Mouse (Mus musculus) embryonic facial prominence, embryonic 14.5 days (tissue): ENCODE measurements around the gene BC024978. TPM values are rescaled to one million over a fixed set of nuclear protein-coding genes. Genes with fewer than 3 reads are reported as not detected.

ENCODE experiments used
- ATAC-seq: fragments of 200-750 bp; cut with Nextera tagmentation; 2 replicates; pipeline ENCODE4 v1.8.0; 2017; ENCODE audit warnings: low read depth, moderate number of reproducible peaks, moderate TSS enrichment
- DNase-seq: peaks from one replicate; pipeline ENCODE4 v3.0.0-alpha.2; 2015; ENCODE audit warnings: low spot score
- H3K27ac ChIP-seq: fragments of 300-500 bp; sonication (generic); replicated peaks from 2 replicates; pipeline ENCODE4 v1.5.1; 2014; ENCODE audit warnings: low read depth, mild to moderate bottlenecking, low read length, moderate library complexity
- H3K27me3 ChIP-seq: fragments of 300-500 bp; sonication (generic); replicated peaks from 2 replicates; pipeline ENCODE4 v1.6.1; 2014; ENCODE audit warnings: low read length; ENCODE audit not compliant: control insufficient read depth, insufficient read depth
- H3K36me3 ChIP-seq: fragments of 300-500 bp; sonication (generic); 2 replicates; pipeline ENCODE4 v1.6.1; 2014; ENCODE audit warnings: low read length, mixed read lengths; ENCODE audit not compliant: control insufficient read depth, insufficient read depth
- H3K4me1 ChIP-seq: fragments of 300-500 bp; sonication (generic); 2 replicates; pipeline ENCODE4 v1.6.1; 2014; ENCODE audit warnings: antibody characterized with exemption, low read length; ENCODE audit not compliant: control insufficient read depth, insufficient read depth
- H3K4me2 ChIP-seq: fragments of 300-500 bp; sonication (generic); 2 replicates; pipeline ENCODE4 v1.6.1; 2014; ENCODE audit warnings: low read depth, mild to moderate bottlenecking, low read length, moderate library complexity, mixed read lengths
- H3K4me3 ChIP-seq: fragments of 300-500 bp; sonication (generic); 2 replicates; pipeline ENCODE4 v1.5.1; 2014; ENCODE audit warnings: low read depth, mild to moderate bottlenecking, low read length
- H3K9ac ChIP-seq: fragments of 300-500 bp; sonication (generic); 2 replicates; pipeline ENCODE4 v1.6.1; 2014; ENCODE audit warnings: low read depth, mild to moderate bottlenecking, low read length, moderate library complexity, mixed read lengths
- H3K9me3 ChIP-seq: fragments of 300-500 bp; sonication (generic); 2 replicates; pipeline ENCODE4 v1.6.1; 2016; ENCODE audit warnings: low read length; ENCODE audit not compliant: control insufficient read depth
- whole genome bisulfite sequencing: fragments of 180-500 bp; shearing (Covaris S2); extraction: QIAGEN DNeasy Blood & Tissue Kit; methylation state at CpG from one replicate; pipeline ENCODE4 v1.1.7; 2014; 5-methylcytosine and 5-hydroxymethylcytosine counted together
- polyA plus RNA-seq: library from polyadenylated mRNA; unstranded; fragments of >200 nt; fragmentation: Nextera tagmentation; extraction: Ambion mirVana; gene quantifications from 2 replicates; pipeline ENCODE4 v1.2.1, GENCODE M21; 2014

Gene BC024978
- 3.0 and 3.6 TPM in 2 replicates for polyA plus RNA-seq

DNA sequence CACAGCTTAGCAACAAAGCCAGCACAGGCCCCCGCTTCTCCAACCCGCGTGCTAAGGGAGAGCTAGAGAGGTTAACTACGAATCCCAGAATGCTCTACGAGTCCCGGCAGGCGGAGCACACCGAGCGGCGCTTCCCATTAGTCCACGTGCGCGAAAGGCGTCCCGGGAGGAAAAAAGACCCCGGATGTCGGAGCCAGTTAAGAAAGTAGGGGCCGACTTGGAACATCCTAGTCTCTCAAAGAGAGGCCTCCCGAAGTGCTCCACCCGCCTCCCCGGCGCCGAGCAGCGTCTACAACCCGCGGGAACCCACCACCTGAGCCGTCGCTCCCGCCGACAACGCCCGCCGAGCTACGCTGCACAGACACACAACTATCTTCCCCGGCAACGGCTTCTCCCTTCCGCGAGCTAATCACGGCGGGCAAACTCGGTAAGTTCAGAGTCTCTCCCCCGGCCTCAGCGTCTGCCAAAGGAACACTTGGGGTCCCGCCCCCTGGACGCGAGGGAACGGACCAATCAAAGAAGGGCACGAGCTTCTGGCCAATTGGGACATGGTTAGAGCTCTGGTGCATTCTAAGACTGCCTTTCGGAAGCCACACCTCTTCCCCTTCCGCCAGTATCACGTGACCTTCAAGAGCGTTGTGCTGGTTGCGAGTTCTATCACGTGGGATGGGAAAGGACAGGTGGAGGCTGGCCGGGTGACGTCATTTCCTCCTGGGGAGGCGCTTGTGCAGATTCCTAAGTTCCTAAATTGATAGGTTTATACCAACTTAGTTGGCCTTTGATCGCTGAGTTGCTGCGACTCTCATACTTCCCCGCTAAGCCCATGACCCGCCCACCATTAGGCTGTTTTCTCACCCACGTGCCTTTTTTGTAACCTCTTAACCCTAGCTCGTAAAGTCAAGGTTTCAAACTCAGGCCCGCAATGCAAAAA, at the start of gene BC024978, which contains the start of gene Snrpa:
Gene BC024978 (plus strand): TSS at position 101 of the 931 bp plus-strand sequence.
Gene Snrpa (minus strand): TSS at position 591 of the 931 bp plus-strand sequence.
- Histone ChIP-seq H3K27me3 (no peaks in the 10 kb centered on the region), H3K4me3 (peak within 1 kb of the TSS; percentile 73), H3K4me1 (peaks cover 11% of the 10 kb centered on the region), H3K36me3 (peaks cover 39% of the 10 kb centered on the region), H3K9me3 (no peaks in the 10 kb centered on the region), H3K9ac (peak within 1 kb of the TSS; percentile 94), H3K4me2 (peak within 1 kb of the TSS; percentile 89), H3K27ac (peak within 1 kb of the TSS; percentile 99)
- WGBS: under 1% methylated on average over 62 of the region's 64 CpGs
- DNase-seq (peak; percentile 100), ATAC-seq (peak; percentile 98)

DNA sequence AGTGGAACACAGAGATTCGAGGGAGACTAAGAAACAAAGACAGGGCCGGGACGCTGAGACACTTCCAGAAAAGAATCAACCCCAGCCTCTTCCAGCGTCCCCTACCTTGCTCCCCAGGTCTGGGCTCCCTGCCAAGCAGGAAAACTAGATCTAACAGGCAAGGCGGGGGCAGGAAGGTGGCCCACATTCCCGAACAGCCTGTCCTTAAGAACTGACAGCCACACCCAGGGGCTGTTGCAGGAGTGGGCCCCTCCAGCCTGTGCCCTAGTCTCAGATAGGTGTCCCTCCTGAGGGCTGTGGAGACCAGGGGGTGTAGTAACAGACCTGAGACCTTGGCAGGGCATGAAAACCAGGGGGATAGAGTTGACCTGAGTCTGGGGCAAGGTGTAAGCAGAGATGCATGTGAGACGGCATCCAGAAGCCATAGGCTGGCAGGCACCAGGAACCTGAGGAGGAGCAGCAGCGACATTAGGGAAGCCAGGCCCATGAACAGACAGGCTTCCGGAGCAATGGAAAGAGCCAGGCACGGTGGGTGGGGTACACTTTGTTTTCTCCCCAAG, 42.3 kb upstream of the BC024978 start, which contains the start of gene Cyp2t4:
Gene Cyp2t4 (plus strand): TSS at position 510 of the 560 bp plus-strand sequence.
- no peak within 1 kb of the TSS for H3K9ac ChIP-seq
- peaks cover 13% of the 10 kb centered on the region for H3K36me3 ChIP-seq
- WGBS: 38% methylated on average over 9 of the region's 10 CpGs
- H3K4me3 ChIP-seq: no peak within 1 kb of the TSS
- H3K4me2 ChIP-seq: no peak within 1 kb of the TSS
- peak within 1 kb of the TSS; percentile 48; the same call in 1 of the 2 replicates for H3K27ac ChIP-seq
- peaks cover 6% of the 10 kb centered on the region; the same call in 1 of the 2 replicates for H3K4me1 ChIP-seq
- DNase-seq (peak; percentile 85), ATAC-seq (peak; percentile 84)
- H3K9me3 ChIP-seq: no peaks in the 10 kb centered on the region
- no peaks in the 10 kb centered on the region for H3K27me3 ChIP-seq

DNA sequence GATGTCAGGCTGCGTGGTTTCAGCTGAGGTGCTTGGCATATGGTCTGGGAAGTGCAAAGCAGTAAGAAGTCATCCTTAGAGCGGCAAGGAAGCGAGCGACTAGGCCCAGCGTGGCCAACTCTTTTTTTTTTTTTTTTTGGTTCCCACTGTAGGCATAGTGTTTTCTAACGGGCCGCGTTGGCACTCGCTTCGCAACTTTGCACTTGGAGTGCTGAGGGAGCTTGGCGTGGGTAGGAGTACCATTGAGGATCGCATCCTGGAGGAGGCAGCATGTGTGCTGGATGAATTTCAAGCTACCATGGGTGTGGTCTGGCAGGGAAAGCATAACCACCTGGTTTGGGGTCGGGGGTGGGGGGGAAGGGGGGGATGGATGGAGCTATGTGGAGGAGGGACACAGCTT, 39.6 kb upstream of the BC024978 start:
- no peaks in the 10 kb centered on the region for H3K9me3 ChIP-seq
- peaks cover 30% of the 10 kb centered on the region for H3K36me3 ChIP-seq
- no peaks in the 10 kb centered on the region for H3K27me3 ChIP-seq
- H3K4me2 ChIP-seq: no peak overlapping the region
- H3K4me3 ChIP-seq: no peak overlapping the region
- peaks cover 13% of the 10 kb centered on the region for H3K4me1 ChIP-seq
- DNase-seq (no peak), ATAC-seq (no peak)
- H3K27ac ChIP-seq: no peak overlapping the region
- 77% methylated on average over 13 of the region's 13 CpGs for WGBS
- no peak overlapping the region for H3K9ac ChIP-seq

DNA sequence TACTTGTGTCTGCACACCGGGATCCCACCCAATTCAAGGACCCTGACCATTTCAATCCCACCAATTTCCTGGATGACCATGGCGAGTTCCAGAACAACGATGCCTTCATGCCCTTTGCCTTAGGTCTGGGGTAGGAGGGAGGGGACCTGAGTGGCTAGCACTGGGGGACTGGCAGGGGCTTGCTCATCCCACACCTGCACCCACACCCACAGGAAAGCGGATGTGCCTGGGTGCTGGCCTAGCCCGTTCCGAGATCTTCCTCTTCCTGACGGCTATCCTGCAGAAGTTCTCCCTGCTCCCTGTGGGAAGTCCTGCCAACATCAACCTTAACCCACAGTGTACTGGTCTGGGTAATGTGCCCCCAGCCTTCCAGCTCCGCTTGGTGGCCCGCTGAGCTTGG, 37.4 kb upstream of the BC024978 start:
- H3K36me3 ChIP-seq: peaks cover 47% of the 10 kb centered on the region
- H3K27ac ChIP-seq: no peak overlapping the region
- H3K27me3 ChIP-seq: no peaks in the 10 kb centered on the region
- no peak overlapping the region for H3K9ac ChIP-seq
- H3K4me1 ChIP-seq: peaks cover 14% of the 10 kb centered on the region
- DNase-seq (no peak), ATAC-seq (no peak)
- WGBS: 89% methylated on average over 9 of the region's 9 CpGs
- H3K4me2 ChIP-seq: no peak overlapping the region
- no peaks in the 10 kb centered on the region for H3K9me3 ChIP-seq
- H3K4me3 ChIP-seq: no peak overlapping the region

DNA sequence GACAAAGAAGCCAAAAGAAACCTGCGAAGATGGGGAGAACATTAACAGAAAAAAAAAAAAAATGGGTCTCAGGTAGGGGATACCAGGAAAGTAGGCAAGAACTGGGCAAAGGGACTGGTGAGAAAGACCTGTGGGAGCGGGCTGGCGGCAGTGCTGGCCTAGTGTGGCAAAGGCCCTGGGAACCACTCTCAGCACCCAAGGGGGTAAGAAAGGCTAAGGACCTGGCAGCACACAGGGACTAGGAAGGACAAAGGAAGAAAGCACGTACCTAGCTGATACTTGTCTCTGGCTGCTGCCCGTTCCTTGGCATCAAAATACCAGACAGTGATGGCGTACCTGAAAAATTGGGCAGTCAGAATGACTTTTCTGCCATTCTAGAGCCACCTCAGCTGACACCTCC, 36.3 kb upstream of the BC024978 start:
- no peak overlapping the region for H3K27ac ChIP-seq
- no peak overlapping the region for H3K4me2 ChIP-seq
- DNase-seq (no peak), ATAC-seq (no peak)
- WGBS: 95% methylated on average over 6 of the region's 6 CpGs
- peaks cover 50% of the 10 kb centered on the region for H3K36me3 ChIP-seq
- H3K4me1 ChIP-seq: peaks cover 18% of the 10 kb centered on the region
- H3K9me3 ChIP-seq: no peaks in the 10 kb centered on the region
- H3K27me3 ChIP-seq: no peaks in the 10 kb centered on the region
- H3K4me3 ChIP-seq: no peak overlapping the region
- H3K9ac ChIP-seq: no peak overlapping the region

DNA sequence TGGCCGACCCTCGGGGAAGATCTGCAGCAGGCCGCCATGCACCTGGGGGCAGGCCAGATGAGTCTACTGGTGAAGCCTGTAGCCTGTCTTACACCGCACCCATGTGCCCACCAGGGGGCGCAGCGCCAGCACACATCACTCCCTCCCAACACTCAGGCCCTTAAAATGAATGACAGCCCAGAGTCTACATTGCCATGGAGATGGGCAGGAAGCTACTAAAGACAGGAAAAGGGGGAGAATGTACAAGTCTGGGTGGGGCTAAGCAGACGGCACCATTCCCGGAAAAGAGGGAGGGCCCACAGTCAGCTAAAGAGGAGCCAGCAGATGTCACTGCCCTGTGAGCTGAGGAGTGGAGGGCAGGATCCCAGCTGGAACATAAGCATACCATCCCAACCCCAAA, 35.7 kb upstream of the BC024978 start:
- H3K9me3 ChIP-seq: no peaks in the 10 kb centered on the region
- H3K4me2 ChIP-seq: no peak overlapping the region
- peak; percentile 92 for DNase-seq
- H3K27me3 ChIP-seq: no peaks in the 10 kb centered on the region
- no peak overlapping the region; the same call in 1 of the 2 replicates for H3K9ac ChIP-seq
- 12% methylated on average over 8 of the region's 8 CpGs for WGBS
- no peak overlapping the region for H3K27ac ChIP-seq
- peaks cover 56% of the 10 kb centered on the region for H3K36me3 ChIP-seq
- no peak overlapping the region for H3K4me3 ChIP-seq
- peaks cover 22% of the 10 kb centered on the region for H3K4me1 ChIP-seq
- peak; percentile 93 for ATAC-seq

DNA sequence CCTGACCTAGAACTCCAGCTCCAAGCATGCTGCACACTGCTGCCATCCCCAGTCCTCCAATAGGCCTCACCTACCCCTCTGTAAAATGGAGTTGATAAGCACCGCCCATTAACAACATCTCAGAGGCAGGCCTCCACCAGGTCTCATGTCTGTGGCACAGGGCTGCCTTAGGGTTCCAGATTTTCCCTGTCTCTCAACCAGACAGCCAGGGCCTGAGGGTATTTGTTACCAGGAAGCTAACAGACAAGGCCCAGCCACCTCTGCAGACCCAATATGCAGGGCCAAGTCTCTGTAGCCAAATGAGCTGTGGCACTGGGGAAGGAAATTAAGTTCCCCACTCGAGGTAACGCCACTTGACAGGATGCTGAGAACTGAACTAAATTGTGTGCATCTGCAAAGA, 34.7 kb upstream of the BC024978 start:
- Histone ChIP-seq H3K4me3 (no peak overlapping the region), H3K36me3 (peaks cover 61% of the 10 kb centered on the region), H3K9me3 (no peaks in the 10 kb centered on the region), H3K9ac (no peak overlapping the region), H3K27ac (no peak overlapping the region), H3K27me3 (no peaks in the 10 kb centered on the region), H3K4me2 (no peak overlapping the region), H3K4me1 (peaks cover 30% of the 10 kb centered on the region)
- WGBS: 84% methylated on average over 3 of the region's 3 CpGs
- no peak for ATAC-seq
- DNase-seq: no peak

DNA sequence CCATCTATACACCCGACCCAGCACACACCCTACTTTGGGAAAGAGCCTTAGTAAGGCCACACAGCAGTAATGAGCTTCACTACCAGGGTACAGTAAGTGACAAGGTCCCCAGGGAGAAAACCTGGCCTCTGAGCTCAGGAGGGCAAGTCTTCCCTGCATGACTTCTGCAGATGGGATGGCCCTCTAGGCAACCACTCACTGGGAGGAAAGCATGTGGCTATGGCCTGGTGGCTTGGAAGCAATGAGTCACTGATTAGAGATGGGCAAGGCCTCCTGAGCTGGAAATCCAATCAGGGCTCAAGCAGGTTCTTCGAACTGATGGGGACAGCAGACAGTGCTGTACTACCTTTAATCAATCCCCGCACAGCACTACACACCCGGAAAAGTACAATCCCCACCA, 33.8 kb upstream of the BC024978 start:
- 0 out of 2 replicates have a peak overlapping the region, but pooled peaks have one; percentile 19 for H3K9ac ChIP-seq
- DNase-seq (no peak), ATAC-seq (no peak)
- H3K4me3 ChIP-seq: no peak overlapping the region
- 88% methylated on average over 4 of the region's 4 CpGs for WGBS
- no peaks in the 10 kb centered on the region for H3K27me3 ChIP-seq
- H3K36me3 ChIP-seq: peaks cover 61% of the 10 kb centered on the region
- H3K4me2 ChIP-seq: no peak overlapping the region
- no peak overlapping the region for H3K27ac ChIP-seq
- peaks cover 30% of the 10 kb centered on the region for H3K4me1 ChIP-seq
- H3K9me3 ChIP-seq: no peaks in the 10 kb centered on the region
